Mouse (Mus musculus): ENCODE results near the gene Zfp366. TPM values are rescaled to one million over a fixed set of nuclear protein-coding genes. Genes with fewer than 3 reads are reported as not detected.

The Zfp366 gene
- polyA plus RNA-seq, 1 experiment from 2014 or later, result 0.14 TPM

- H3K36me3 ChIP-seq, result no peaks in the 10 kb centered on the region
- H3K4me1 ChIP-seq, result peaks cover 9% of the 10 kb centered on the region; the same call in 1 of the 2 replicates
- no peaks in the 10 kb centered on the region for H3K9me3 ChIP-seq
- DNase-seq (ENCODE audit: low spot score), result peak; percentile 57
- no peak overlapping the region for H3K27ac ChIP-seq
- no peak overlapping the region for H3K4me3 ChIP-seq
- H3K27me3 ChIP-seq (ENCODE audit: insufficient read depth, poor library complexity, severe bottlenecking), result no peaks in the 10 kb centered on the region
- WGBS, result 83% methylated on average over 21 of the region's 21 CpGs
Measured at GRCm38 (mm10) chr13:99245916-99246460, 61.4 kb downstream of the Zfp366 start.

DNA sequence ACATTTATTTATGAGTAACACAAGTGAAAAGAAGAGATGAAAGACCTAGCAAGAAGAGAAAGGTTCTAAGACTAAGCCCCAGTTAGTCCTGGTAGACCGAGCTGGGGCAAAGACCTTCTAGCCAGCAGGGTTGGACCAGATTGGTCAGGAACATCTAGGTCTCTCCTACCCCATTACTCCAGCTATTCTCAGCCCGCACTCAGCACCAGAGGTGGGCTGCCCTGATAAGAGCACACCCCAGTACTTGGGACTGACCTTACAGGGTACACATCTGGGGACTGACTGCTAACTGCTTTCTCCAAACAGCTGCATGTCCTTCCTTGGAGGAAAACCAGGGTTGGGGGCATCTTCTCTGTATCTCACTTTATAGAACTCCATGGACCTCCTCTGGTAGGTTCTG is 66.2 kb downstream of the Zfp366 start:
- H3K4me1 ChIP-seq, result peaks cover 15% of the 10 kb centered on the region
- 84% methylated on average over 2 of the region's 2 CpGs for WGBS

DNA sequence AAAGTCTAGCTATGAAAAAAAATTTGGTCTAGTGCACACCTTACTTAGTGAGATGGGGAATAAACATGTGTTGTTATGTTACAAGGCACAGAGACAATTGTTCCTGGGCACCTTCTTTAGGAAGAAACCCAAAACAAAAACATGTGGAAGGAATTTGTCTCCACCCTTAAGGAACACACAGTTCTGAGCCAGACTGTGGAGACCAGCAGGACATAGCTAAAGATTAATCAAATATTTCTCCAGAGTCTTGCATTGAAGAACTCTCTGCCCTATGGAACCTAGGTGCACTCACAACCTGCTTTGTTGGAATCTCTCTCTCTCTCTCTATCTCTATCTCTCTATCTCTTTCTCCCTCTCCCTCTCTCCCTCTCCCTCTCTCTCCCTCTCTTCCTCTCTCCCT is 69.6 kb downstream of the Zfp366 start:
- Histone ChIP-seq H3K9me3 (peaks cover 5% of the 10 kb centered on the region), H3K4me3 (no peak overlapping the region), H3K36me3 (no peaks in the 10 kb centered on the region), H3K4me1 (peaks cover 11% of the 10 kb centered on the region; the same call in 1 of the 2 replicates), H3K27ac (no peak overlapping the region), H3K27me3 (ENCODE audit: insufficient read depth, poor library complexity, severe bottlenecking) (no peaks in the 10 kb centered on the region)
- peak; percentile 7 for DNase-seq (ENCODE audit: low spot score)

More for the DNA sequence above, 66.2 kb downstream of the Zfp366 start:
- peak; percentile 51 for DNase-seq (ENCODE audit: low spot score)
- H3K9me3 ChIP-seq, result peaks cover 5% of the 10 kb centered on the region
- no peak overlapping the region for H3K27ac ChIP-seq
- H3K36me3 ChIP-seq, result no peaks in the 10 kb centered on the region
- H3K27me3 ChIP-seq (ENCODE audit: insufficient read depth, poor library complexity, severe bottlenecking), result no peaks in the 10 kb centered on the region
- no peak overlapping the region for H3K4me3 ChIP-seq

DNA sequence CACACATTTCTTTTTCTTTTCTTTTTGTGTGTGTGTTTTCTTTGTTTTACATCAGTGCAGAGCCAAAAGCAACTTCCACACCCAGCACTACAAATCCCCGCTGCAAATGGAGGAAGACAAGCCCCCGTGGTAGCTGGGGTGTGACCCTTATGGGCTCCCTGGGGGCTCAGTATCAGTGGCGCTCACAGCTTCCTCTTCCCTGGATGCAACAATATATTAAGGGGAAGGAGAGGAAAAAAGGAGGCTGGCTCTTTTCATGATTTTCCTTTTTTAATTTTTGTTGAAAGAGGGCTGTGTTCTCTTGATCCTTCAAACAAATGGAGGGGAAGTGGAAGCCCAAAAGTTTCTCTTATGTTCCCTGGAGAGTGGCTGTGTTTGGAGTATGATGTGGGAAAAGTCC is 70.2 kb downstream of the Zfp366 start:
- peaks cover 5% of the 10 kb centered on the region for H3K9me3 ChIP-seq
- H3K27me3 ChIP-seq (ENCODE audit: insufficient read depth, poor library complexity, severe bottlenecking), result no peaks in the 10 kb centered on the region
- DNase-seq (ENCODE audit: low spot score), result peak; percentile 66
- no peak overlapping the region for H3K27ac ChIP-seq
- no peaks in the 10 kb centered on the region for H3K36me3 ChIP-seq
- H3K4me3 ChIP-seq, result no peak overlapping the region
- 31% methylated on average over 3 of the region's 3 CpGs for WGBS
- H3K4me1 ChIP-seq, result peaks cover 11% of the 10 kb centered on the region; the same call in 1 of the 2 replicates

- WGBS, result 83% methylated on average over 4 of the region's 4 CpGs
- Histone ChIP-seq H3K27me3 (ENCODE audit: insufficient read depth, poor library complexity, severe bottlenecking) (no peaks in the 10 kb centered on the region), H3K9me3 (peaks cover 5% of the 10 kb centered on the region), H3K4me1 (peaks cover 11% of the 10 kb centered on the region; the same call in 1 of the 2 replicates), H3K36me3 (no peaks in the 10 kb centered on the region), H3K4me3 (no peak overlapping the region), H3K27ac (no peak overlapping the region)
- peak; percentile 35 for DNase-seq (ENCODE audit: low spot score)
Measured at GRCm38 (mm10) chr13:99256916-99257315, 72.3 kb downstream of the Zfp366 start.

DNA sequence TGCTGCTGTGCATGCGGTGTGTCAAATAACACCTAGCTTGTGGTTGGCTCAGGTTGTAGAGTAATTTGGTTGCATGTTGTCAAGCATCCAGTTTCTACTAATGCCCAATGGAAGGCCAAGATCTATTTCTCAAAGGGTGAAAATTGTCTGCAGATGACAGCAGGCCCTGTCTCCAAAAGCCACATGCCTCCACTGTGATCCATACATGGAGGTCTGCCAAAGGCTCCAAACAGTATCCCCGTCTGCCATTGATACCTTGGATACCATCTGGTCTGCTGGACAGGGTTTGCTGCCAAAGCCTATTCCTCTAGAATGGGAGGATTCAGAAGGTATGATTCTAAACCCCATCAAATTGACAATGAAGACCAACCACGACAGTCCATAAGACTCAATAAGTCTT is 74.1 kb downstream of the Zfp366 start:
- peak; percentile 19 for DNase-seq (ENCODE audit: low spot score)
- no peak overlapping the region for H3K27ac ChIP-seq
- no peaks in the 10 kb centered on the region for H3K9me3 ChIP-seq
- 92% methylated on average over 3 of the region's 3 CpGs for whole genome bisulfite sequencing
- no peak overlapping the region for H3K4me3 ChIP-seq
- peaks cover 11% of the 10 kb centered on the region; the same call in 1 of the 2 replicates for H3K4me1 ChIP-seq
- no peaks in the 10 kb centered on the region for H3K27me3 ChIP-seq (ENCODE audit: insufficient read depth, poor library complexity, severe bottlenecking)
- H3K36me3 ChIP-seq, result no peaks in the 10 kb centered on the region

- no peaks in the 10 kb centered on the region for H3K36me3 ChIP-seq
- H3K27me3 ChIP-seq (ENCODE audit: insufficient read depth, poor library complexity, severe bottlenecking), result no peaks in the 10 kb centered on the region
- peak; percentile 41 for DNase-seq (ENCODE audit: low spot score)
- no peak overlapping the region for H3K4me3 ChIP-seq
- H3K9me3 ChIP-seq, result no peaks in the 10 kb centered on the region
- 79% methylated on average over 15 of the region's 15 CpGs for WGBS
- H3K27ac ChIP-seq, result no peak overlapping the region
- H3K4me1 ChIP-seq, result peaks cover 7% of the 10 kb centered on the region; the same call in 1 of the 2 replicates
Measured at GRCm38 (mm10) chr13:99259502-99260174, 75.0 kb downstream of the Zfp366 start.

DNA sequence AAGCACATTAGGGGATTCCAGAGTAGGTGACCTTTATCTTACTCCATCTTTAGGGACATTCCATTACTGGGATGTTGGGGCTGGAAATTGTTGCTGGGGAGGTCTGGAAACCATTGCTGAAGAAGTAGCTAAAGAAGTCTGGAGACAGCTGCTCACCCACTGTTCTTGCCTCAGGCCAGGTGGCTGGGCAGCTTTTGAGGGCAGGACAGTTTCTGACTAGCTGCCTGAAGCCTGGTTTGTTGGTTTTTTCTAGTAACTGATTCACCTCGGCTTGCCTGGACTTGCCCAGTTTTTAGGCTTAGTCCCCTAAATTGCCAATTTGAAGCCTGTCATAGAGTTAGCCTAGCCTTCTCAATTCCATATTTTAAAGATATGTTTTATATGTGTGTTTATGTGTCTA is 77.8 kb downstream of the Zfp366 start:
- 76% methylated on average over 1 of the region's 1 CpGs for WGBS
- Histone ChIP-seq H3K4me1 (no peaks in the 10 kb centered on the region), H3K4me3 (no peak overlapping the region), H3K9me3 (no peaks in the 10 kb centered on the region), H3K27me3 (ENCODE audit: insufficient read depth, poor library complexity, severe bottlenecking) (no peaks in the 10 kb centered on the region), H3K36me3 (no peaks in the 10 kb centered on the region), H3K27ac (no peak overlapping the region)
- peak; percentile 47 for DNase-seq (ENCODE audit: low spot score)

DNA sequence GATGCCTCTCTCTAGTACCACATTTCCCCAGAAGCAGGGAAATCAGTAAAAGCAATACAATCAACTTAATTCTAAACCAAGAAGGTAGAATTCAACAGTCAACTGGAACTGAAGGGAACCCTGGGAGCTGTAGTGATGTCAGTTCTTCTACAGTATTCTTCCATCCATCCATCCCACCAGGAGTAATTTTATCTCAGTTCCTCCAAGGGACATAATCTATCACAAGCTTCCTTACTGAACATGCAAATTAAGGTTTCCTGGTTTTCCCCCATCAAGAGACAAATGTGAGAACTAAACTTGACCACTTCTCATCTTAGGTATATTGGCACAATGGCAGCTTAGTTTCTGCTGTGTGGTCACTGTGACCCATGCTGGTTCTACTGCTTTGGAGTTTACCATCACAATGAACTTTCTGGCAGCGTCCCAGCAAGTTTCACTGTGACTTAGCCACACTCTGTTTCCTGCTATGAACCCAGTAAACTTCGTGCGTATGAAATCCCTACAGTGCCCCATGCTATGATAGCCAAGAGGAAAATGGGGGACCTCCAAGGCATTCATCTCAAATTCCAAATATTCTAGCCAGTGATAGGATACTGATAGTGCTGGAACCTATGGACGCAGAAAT is 78.6 kb downstream of the Zfp366 start:
- H3K4me1 ChIP-seq, result no peaks in the 10 kb centered on the region
- peak; percentile 35 for DNase-seq (ENCODE audit: low spot score)
- H3K4me3 ChIP-seq, result no peak overlapping the region
- H3K27ac ChIP-seq, result no peak overlapping the region
- WGBS, result 77% methylated on average over 4 of the region's 4 CpGs
- H3K36me3 ChIP-seq, result no peaks in the 10 kb centered on the region
- H3K27me3 ChIP-seq (ENCODE audit: insufficient read depth, poor library complexity, severe bottlenecking), result no peaks in the 10 kb centered on the region
- no peaks in the 10 kb centered on the region for H3K9me3 ChIP-seq

DNA sequence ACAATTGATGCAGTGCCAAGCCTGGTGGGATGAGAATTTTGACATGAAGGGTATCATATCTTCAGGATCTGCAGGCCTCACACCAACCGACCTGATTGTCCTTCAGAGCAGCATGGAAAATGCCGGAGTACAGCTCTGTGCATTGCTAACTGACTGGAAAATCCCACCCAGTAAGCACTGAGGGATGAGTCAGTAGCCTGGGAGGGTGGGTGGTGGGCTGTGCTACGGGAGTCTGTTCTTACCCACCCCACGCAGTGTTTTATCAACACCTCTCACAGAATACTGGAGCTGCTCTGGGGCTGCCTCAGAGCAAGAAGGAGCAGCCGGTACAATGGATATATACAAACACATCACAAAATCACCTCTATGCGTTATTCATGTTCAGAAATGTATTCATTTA is 79.9 kb downstream of the Zfp366 start:
- Histone ChIP-seq H3K4me1 (no peaks in the 10 kb centered on the region), H3K27ac (no peak overlapping the region), H3K9me3 (no peaks in the 10 kb centered on the region), H3K27me3 (ENCODE audit: insufficient read depth, poor library complexity, severe bottlenecking) (no peaks in the 10 kb centered on the region), H3K4me3 (no peak overlapping the region), H3K36me3 (no peaks in the 10 kb centered on the region)
- WGBS, result 61% methylated on average over 6 of the region's 6 CpGs
- peak; percentile 51 for DNase-seq (ENCODE audit: low spot score)

DNA sequence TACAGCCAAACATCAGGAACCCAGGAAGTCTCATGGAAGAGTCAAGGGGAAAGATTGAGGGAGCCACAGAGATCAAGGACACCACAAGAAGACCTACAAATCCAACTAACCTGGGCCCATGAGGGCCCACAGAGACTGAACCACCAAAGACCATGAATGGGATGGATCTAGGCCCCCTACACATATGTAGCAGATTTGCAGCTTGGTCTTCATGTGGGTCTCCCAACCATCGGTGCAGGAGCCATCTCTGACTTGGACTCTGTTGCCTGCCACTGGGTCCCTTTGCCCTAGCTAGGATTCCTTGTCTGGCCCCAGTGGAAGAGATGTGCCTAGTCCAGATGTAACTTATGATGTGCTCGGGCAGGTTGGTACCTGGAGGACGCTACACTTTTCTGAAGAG is 87.4 kb downstream of the Zfp366 start:
- WGBS, result 92% methylated on average over 3 of the region's 3 CpGs
- Histone ChIP-seq H3K36me3 (no peaks in the 10 kb centered on the region), H3K4me3 (no peak overlapping the region), H3K27me3 (ENCODE audit: insufficient read depth, poor library complexity, severe bottlenecking) (no peaks in the 10 kb centered on the region), H3K4me1 (no peaks in the 10 kb centered on the region), H3K27ac (no peak overlapping the region), H3K9me3 (no peaks in the 10 kb centered on the region)
- peak; percentile 63 for DNase-seq (ENCODE audit: low spot score)

DNA sequence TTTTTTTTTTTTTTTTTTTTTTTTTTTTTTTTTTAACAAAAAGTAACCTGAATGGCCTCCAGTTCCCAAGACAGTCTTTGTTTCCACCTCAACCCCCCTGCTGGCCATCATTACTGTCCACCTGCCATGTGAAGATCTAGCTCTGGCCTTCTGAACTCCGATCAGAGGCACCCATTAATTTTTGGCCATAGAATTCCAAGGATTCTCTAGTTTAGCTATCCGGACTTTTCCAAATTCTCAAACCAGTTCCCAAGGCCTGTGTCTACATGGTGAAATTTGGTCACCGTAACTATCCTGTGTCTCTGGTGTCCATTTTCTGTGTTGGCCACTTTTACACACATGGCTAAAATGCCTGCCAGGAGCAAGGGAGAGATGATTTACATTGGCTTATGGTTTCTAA is 92.9 kb downstream of the Zfp366 start:
- peak; percentile 51 for DNase-seq (ENCODE audit: low spot score)
- H3K4me1 ChIP-seq, result peaks cover 4% of the 10 kb centered on the region; the same call in 1 of the 2 replicates
- WGBS, result 94% methylated on average over 3 of the region's 3 CpGs
- H3K27ac ChIP-seq, result no peak overlapping the region
- no peaks in the 10 kb centered on the region for H3K36me3 ChIP-seq
- H3K9me3 ChIP-seq, result no peaks in the 10 kb centered on the region
- H3K4me3 ChIP-seq, result no peak overlapping the region
- no peaks in the 10 kb centered on the region for H3K27me3 ChIP-seq (ENCODE audit: insufficient read depth, poor library complexity, severe bottlenecking)

- Histone ChIP-seq H3K4me3 (no peak overlapping the region), H3K9me3 (no peaks in the 10 kb centered on the region), H3K27me3 (ENCODE audit: insufficient read depth, poor library complexity, severe bottlenecking) (no peaks in the 10 kb centered on the region), H3K36me3 (no peaks in the 10 kb centered on the region), H3K4me1 (peaks cover 4% of the 10 kb centered on the region; the same call in 1 of the 2 replicates), H3K27ac (no peak overlapping the region)
- peak; percentile 31 for DNase-seq (ENCODE audit: low spot score)
- WGBS, result 81% methylated on average over 6 of the region's 6 CpGs
Measured at GRCm38 (mm10) chr13:99278511-99278910, 93.9 kb downstream of the Zfp366 start.
